Mouse (Mus musculus) midbrain, embryonic 16.5 days (tissue): ENCODE measurements around the gene Ankrd37. TPM values are rescaled to one million over a fixed set of nuclear protein-coding genes. Genes with fewer than 3 reads are reported as not detected.
A peak's percentile ranks its signal among the peaks of the same experiment; 100 is the strongest.

Source experiments
- ATAC-seq: fragments of 200-750 bp; cut with Nextera tagmentation; 2 replicates; pipeline ENCODE4 v1.8.0; 2017; ENCODE audit warnings: moderate TSS enrichment
- H3K27ac ChIP-seq: fragments of 300-500 bp; sonication (generic); 2 replicates; pipeline ENCODE4 v1.5.1; 2014; ENCODE audit warnings: mild to moderate bottlenecking, low read length, mixed read lengths
- H3K27me3 ChIP-seq: fragments of 300-500 bp; sonication (generic); 2 replicates; pipeline ENCODE4 v1.6.1; 2014; ENCODE audit warnings: low read depth, low read length, mixed read lengths; ENCODE audit not compliant: control insufficient read depth, insufficient read depth
- H3K36me3 ChIP-seq: fragments of 300-500 bp; sonication (generic); 2 replicates; pipeline ENCODE4 v1.6.1; 2014; ENCODE audit warnings: mild to moderate bottlenecking, low read length, moderate library complexity, mixed read lengths; ENCODE audit not compliant: control insufficient read depth, insufficient read depth
- H3K4me1 ChIP-seq: fragments of 300-500 bp; sonication (generic); 2 replicates; pipeline ENCODE4 v1.6.1; 2014; ENCODE audit warnings: mild to moderate bottlenecking, low read length, mixed read lengths; ENCODE audit not compliant: control insufficient read depth, insufficient read depth
- H3K4me2 ChIP-seq: fragments of 300-500 bp; sonication (generic); 2 replicates; pipeline ENCODE4 v1.6.1; 2014; ENCODE audit warnings: mild to moderate bottlenecking, low read length, mixed read lengths
- H3K4me3 ChIP-seq: fragments of 300-500 bp; sonication (generic); 2 replicates; pipeline ENCODE4 v1.5.1; 2014; ENCODE audit warnings: low read depth, mild to moderate bottlenecking, low read length, moderate library complexity, mixed read lengths
- H3K9ac ChIP-seq: fragments of 300-500 bp; sonication (generic); 2 replicates; pipeline ENCODE4 v1.6.1; 2014; ENCODE audit warnings: low read depth, low read length, mixed read lengths
- H3K9me3 ChIP-seq: fragments of 300-500 bp; sonication (generic); replicated peaks from 2 replicates; pipeline ENCODE4 v1.6.1; 2014; ENCODE audit warnings: mild to moderate bottlenecking, low read length, mixed read lengths; ENCODE audit not compliant: control insufficient read depth, poor library complexity, severe bottlenecking
- WGBS: fragments of 180-500 bp; shearing (Covaris S2); extraction: QIAGEN DNeasy Blood & Tissue Kit; methylation state at CpG from one replicate; pipeline ENCODE4 v1.1.7; 2014; 5-methylcytosine and 5-hydroxymethylcytosine counted together
- polyA plus RNA-seq: library from polyadenylated mRNA; unstranded; fragments of >200 nt; fragmentation: Nextera tagmentation; extraction: Ambion mirVana; gene quantifications from 2 replicates; pipeline ENCODE4 v1.2.1, GENCODE M21; 2015

Gene Ankrd37
- polyA plus RNA-seq, 1 experiment from 2014 or later = 48.2 TPM

GRCm38 (mm10) chr8:46007050-46007672 is 1.7 kb upstream of the Ankrd37 start:
- no peak overlapping the region for H3K27ac ChIP-seq
- H3K4me2 ChIP-seq = no peak overlapping the region
- ATAC-seq = no peak
- 78% methylated on average over 3 of the region's 3 CpGs for WGBS
- no peak overlapping the region for H3K9ac ChIP-seq
- H3K9me3 ChIP-seq = no peaks in the 10 kb centered on the region
- no peaks in the 10 kb centered on the region for H3K36me3 ChIP-seq
- peaks cover 8% of the 10 kb centered on the region for H3K4me1 ChIP-seq
- no peak overlapping the region for H3K4me3 ChIP-seq
- H3K27me3 ChIP-seq = no peaks in the 10 kb centered on the region

GRCm38 (mm10) chr8:45999784-46000705 is 5.5 kb downstream of the Ankrd37 start:
- peak; percentile 99 for ATAC-seq
- no peaks in the 10 kb centered on the region for H3K27me3 ChIP-seq
- H3K4me2 ChIP-seq = peak overlapping the region; percentile 92
- H3K9ac ChIP-seq = peak overlapping the region; percentile 85
- peaks cover 6% of the 10 kb centered on the region for H3K4me1 ChIP-seq
- peak overlapping the region; percentile 100 for H3K27ac ChIP-seq
- peak overlapping the region; percentile 62 for H3K4me3 ChIP-seq
- 2% methylated on average over 55 of the region's 55 CpGs for WGBS
- H3K9me3 ChIP-seq = no peaks in the 10 kb centered on the region
- peaks cover 20% of the 10 kb centered on the region for H3K36me3 ChIP-seq

- peaks cover 6% of the 10 kb centered on the region for H3K4me1 ChIP-seq
- ATAC-seq = peak; percentile 29
- WGBS = 3% methylated on average over 22 of the region's 22 CpGs
- peak within 1 kb of the TSS; percentile 92 for H3K4me2 ChIP-seq
- peak within 1 kb of the TSS; percentile 85 for H3K9ac ChIP-seq
- H3K9me3 ChIP-seq = no peaks in the 10 kb centered on the region
- peak within 1 kb of the TSS; percentile 62 for H3K4me3 ChIP-seq
- H3K36me3 ChIP-seq = peaks cover 20% of the 10 kb centered on the region
- H3K27ac ChIP-seq = peak within 1 kb of the TSS; percentile 100
- no peaks in the 10 kb centered on the region for H3K27me3 ChIP-seq
Observed at GRCm38 (mm10) chr8:45999138-45999783, 6.2 kb downstream of the Ankrd37 start, which contains the start of gene Lrp2bp. Lrp2bp (plus strand) TSS chr8:45999303.

- peak overlapping the region; percentile 16; the same call in 1 of the 2 replicates for H3K4me3 ChIP-seq
- no peak overlapping the region for H3K9ac ChIP-seq
- WGBS = 91% methylated on average over 2 of the region's 2 CpGs
- peaks cover 22% of the 10 kb centered on the region for H3K36me3 ChIP-seq
- H3K4me1 ChIP-seq = peaks cover 6% of the 10 kb centered on the region
- H3K27ac ChIP-seq = no peak overlapping the region
- no peak for ATAC-seq
- H3K9me3 ChIP-seq = no peaks in the 10 kb centered on the region
- peak overlapping the region; percentile 92 for H3K4me2 ChIP-seq
- H3K27me3 ChIP-seq = no peaks in the 10 kb centered on the region
Observed at GRCm38 (mm10) chr8:45998228-45998627, 7.3 kb downstream of the Ankrd37 start.

GRCm38 (mm10) chr8:45995576-45995975 is 9.9 kb downstream of the Ankrd37 start:
- H3K4me3 ChIP-seq = no peak overlapping the region
- H3K4me2 ChIP-seq = no peak overlapping the region
- H3K36me3 ChIP-seq = peaks cover 22% of the 10 kb centered on the region
- no peak overlapping the region for H3K27ac ChIP-seq
- H3K4me1 ChIP-seq = peaks cover 6% of the 10 kb centered on the region
- no peak overlapping the region for H3K9ac ChIP-seq
- 92% methylated on average over 3 of the region's 3 CpGs for WGBS
- ATAC-seq = no peak
- H3K9me3 ChIP-seq = no peaks in the 10 kb centered on the region
- no peaks in the 10 kb centered on the region for H3K27me3 ChIP-seq

GRCm38 (mm10) chr8:45994111-45994510 is 11.4 kb downstream of the Ankrd37 start:
- Histone ChIP-seq H3K4me1 (peaks cover 6% of the 10 kb centered on the region), H3K4me2 (no peak overlapping the region), H3K27me3 (no peaks in the 10 kb centered on the region), H3K9me3 (no peaks in the 10 kb centered on the region), H3K4me3 (no peak overlapping the region), H3K36me3 (peaks cover 22% of the 10 kb centered on the region), H3K9ac (no peak overlapping the region), H3K27ac (no peak overlapping the region)
- no peak for ATAC-seq
- 100% methylated on average over 2 of the region's 2 CpGs for WGBS

- Histone ChIP-seq H3K36me3 (peaks cover 19% of the 10 kb centered on the region), H3K9ac (no peak overlapping the region), H3K9me3 (no peaks in the 10 kb centered on the region), H3K4me2 (no peak overlapping the region), H3K4me1 (no peaks in the 10 kb centered on the region), H3K4me3 (no peak overlapping the region), H3K27me3 (no peaks in the 10 kb centered on the region), H3K27ac (no peak overlapping the region)
- 93% methylated on average over 4 of the region's 4 CpGs for WGBS
- ATAC-seq = no peak
Observed at GRCm38 (mm10) chr8:45990631-45991310, 14.7 kb downstream of the Ankrd37 start.

GRCm38 (mm10) chr8:45988189-45988588 is 17.3 kb downstream of the Ankrd37 start:
- no peak overlapping the region for H3K4me2 ChIP-seq
- WGBS = 69% methylated on average over 2 of the region's 2 CpGs
- H3K9ac ChIP-seq = no peak overlapping the region
- ATAC-seq = no peak
- no peaks in the 10 kb centered on the region for H3K9me3 ChIP-seq
- H3K4me3 ChIP-seq = no peak overlapping the region
- no peak overlapping the region for H3K27ac ChIP-seq
- H3K27me3 ChIP-seq = no peaks in the 10 kb centered on the region
- H3K36me3 ChIP-seq = peaks cover 13% of the 10 kb centered on the region
- H3K4me1 ChIP-seq = no peaks in the 10 kb centered on the region
